Comparison of ENCODE assay signal across 24 mouse cellular contexts in genomic region chr11:49090551-49090950, GRCm38 (mm10). TPM values are rescaled to one million over a fixed set of nuclear protein-coding genes. Genes with fewer than 3 reads are reported as not detected.
DNase-seq lines count a peak whose midpoint lies in the region; ATAC-seq and TF ChIP-seq lines count a peak whose summit lies in the region.
"Had no signal": no experiment of that assay in that cellular context is flagged by ENCODE, and none has a peak within 500 bp of the region (broad histone marks: within the 10 kb centered on the region; RNA-seq: fewer than 3 reads in every experiment).

No protein-coding gene starts in this region.

- peaks cover 23% of the 10 kb centered on the region for H3K4me1 ChIP-seq in liver, adult 2 months (ENCODE audit: control insufficient read depth, insufficient read depth, low read length)
- H3K4me1 ChIP-seq in liver, embryonic 11.5 days (replicated peaks; ENCODE audit: control insufficient read depth, insufficient read depth, low read length) = peaks cover 49% of the 10 kb centered on the region
- H3K4me1 ChIP-seq in liver, embryonic 14.5 days (replicated peaks; ENCODE audit: control insufficient read depth in 2 of 2, insufficient read depth in 2 of 2, low read length in 1 of 2) = peaks cover 52 to 61% of the 10 kb centered on the region in 2 experiments

- peak overlapping the region; percentile 63 for H3K27ac ChIP-seq in liver, adult 2 months (replicated peaks; ENCODE audit: insufficient read depth, low read depth, low read length)
- H3K27ac ChIP-seq in liver, embryonic 11.5 days (ENCODE audit: low read depth, low read length) = no peak overlapping the region
- peak overlapping the region; percentile 52 for H3K27ac ChIP-seq in liver, embryonic 14.5 days
- H3K27ac ChIP-seq: embryonic facial prominence, embryonic 10.5 days; forebrain, embryonic 10.5 days; gastrocnemius, adult 2 months; heart, embryonic 13.5 days; hindbrain, embryonic 12.5 days; hindbrain, postnatal 0 days had no signal

- peak; percentile 34 for DNase-seq in liver, adult 2 months (ENCODE audit: extremely low read depth, low read depth, low spot score)
- no peak for DNase-seq in liver, embryonic 11.5 days (ENCODE audit: low spot score)
- no peak for DNase-seq in liver, embryonic 14.5 days (ENCODE audit: low read depth in 3 of 3, low spot score in 3 of 3)
- DNase-seq in naive thymus-derived CD4-positive, alpha-beta T cell, adult 2 months (ENCODE audit: low read depth) = peak; percentile 70
- DNase-seq in kidney, postnatal 10 days = no peak
- DNase-seq in layer of hippocampus, postnatal 10 days (ENCODE audit: low spot score in 2 of 2) = no peak
- DNase-seq: adrenal gland, postnatal 25 days; cerebellum, adult 18-20 months; cerebellum, adult 9-11 months; gastrocnemius, adult 2 months; gastrocnemius, postnatal 25 days; heart, postnatal 36 days had no signal

- H3K9ac ChIP-seq in liver, adult 2 months (ENCODE audit: low read depth, low read length) = no peak overlapping the region
- H3K9ac ChIP-seq in liver, embryonic 11.5 days (ENCODE audit: low read depth, low read length) = no peak overlapping the region
- no peak overlapping the region for H3K9ac ChIP-seq in liver, embryonic 14.5 days (replicated peaks)
- H3K9ac ChIP-seq: heart, embryonic 13.5 days; hindbrain, embryonic 12.5 days had no signal

- TF ChIP-seq CTCF in liver, adult 2 months (IDR thresholded peaks at IDR 0.05; ENCODE audit: low read depth, low read length) = no peak
- TF ChIP-seq CTCF in liver, embryonic 14.5 days (IDR thresholded peaks at IDR 0.05; ENCODE audit: low read depth) = no peak

- H3K9me3 ChIP-seq in liver, embryonic 11.5 days (ENCODE audit: control insufficient read depth, low read length) = no peaks in the 10 kb centered on the region
- no peaks in the 10 kb centered on the region for H3K9me3 ChIP-seq in liver, embryonic 14.5 days (ENCODE audit: control insufficient read depth, low read length)
- H3K9me3 ChIP-seq: embryonic facial prominence, embryonic 10.5 days; forebrain, embryonic 10.5 days; heart, embryonic 13.5 days; hindbrain, embryonic 12.5 days had no signal

- no peak for ATAC-seq in liver, embryonic 11.5 days (replicated peaks; ENCODE audit: low FRiP score)
- peak; percentile 13 for ATAC-seq in activated CD4-positive, CD25-positive, alpha-beta regulatory T cell, adult 4 months
- no peak for ATAC-seq in liver, embryonic 14.5 days (ENCODE audit: insufficient read depth)
- ATAC-seq: forebrain, embryonic 14.5 days; hindbrain, postnatal 0 days; Patski had no signal

- peaks cover 3% of the 10 kb centered on the region; the same call in 1 of the 2 replicates for H3K36me3 ChIP-seq in liver, adult 2 months (ENCODE audit: control insufficient read depth, insufficient read depth, low read length)
- H3K36me3 ChIP-seq in liver, embryonic 11.5 days (ENCODE audit: control insufficient read depth, insufficient read depth, low read length) = no peaks in the 10 kb centered on the region
- no peaks in the 10 kb centered on the region for H3K36me3 ChIP-seq in liver, embryonic 14.5 days (replicated peaks; ENCODE audit: control insufficient read depth, insufficient read depth, low read depth)
- H3K36me3 ChIP-seq: embryonic facial prominence, embryonic 10.5 days; forebrain, embryonic 10.5 days; heart, embryonic 13.5 days; hindbrain, embryonic 12.5 days had no signal

- H3K4me2 ChIP-seq in liver, embryonic 11.5 days = no peak overlapping the region
- H3K4me2 ChIP-seq in liver, embryonic 14.5 days (ENCODE audit: low read depth) = no peak overlapping the region
- H3K4me2 ChIP-seq: heart, embryonic 13.5 days; hindbrain, embryonic 12.5 days had no signal

- no peak overlapping the region for H3K4me3 ChIP-seq in liver, adult 2 months (ENCODE audit: insufficient read depth, low read depth, low read length)
- no peak overlapping the region for H3K4me3 ChIP-seq in liver, embryonic 11.5 days (ENCODE audit: low read depth, low read length)
- H3K4me3 ChIP-seq in liver, embryonic 14.5 days (ENCODE audit: insufficient read depth in 1 of 2, low read depth in 2 of 2, low read length in 2 of 2) = no peak overlapping the region
- H3K4me3 ChIP-seq: embryonic facial prominence, embryonic 10.5 days; erythroblast, embryonic 14.5 days; forebrain, embryonic 10.5 days; gastrocnemius, adult 2 months; heart, embryonic 13.5 days; hindbrain, embryonic 12.5 days had no signal

- 46% methylated on average over 5 of the region's 5 CpGs for WGBS in liver, adult 2 months
- 88% methylated on average over 5 of the region's 5 CpGs for WGBS in liver, embryonic 11.5 days
- WGBS in liver, embryonic 14.5 days (ENCODE audit: insufficient replicate concordance) = 77% methylated on average over 5 of the region's 5 CpGs

- H3K79me2 ChIP-seq in liver, adult 2 months (ENCODE audit: control insufficient read depth, insufficient read depth, low read length) = no peaks in the 10 kb centered on the region; the same call in 1 of the 2 replicates

- TF ChIP-seq EP300 in liver, embryonic 14.5 days (IDR thresholded peaks at IDR 0.05; ENCODE audit: low read depth) = no peak

- H3K27me3 ChIP-seq in liver, adult 2 months (ENCODE audit: control insufficient read depth, insufficient read depth, low read length) = no peaks in the 10 kb centered on the region
- H3K27me3 ChIP-seq in liver, embryonic 11.5 days (replicated peaks; ENCODE audit: control insufficient read depth, insufficient read depth, low read length) = no peaks in the 10 kb centered on the region
- no peaks in the 10 kb centered on the region for H3K27me3 ChIP-seq in liver, embryonic 14.5 days (ENCODE audit: control insufficient read depth, insufficient read depth, low read length)
- H3K27me3 ChIP-seq: heart, embryonic 13.5 days; hindbrain, embryonic 12.5 days; Patski had no signal

- TF ChIP-seq POLR2A in liver, adult 2 months (IDR thresholded peaks at IDR 0.05; ENCODE audit: extremely low read depth, insufficient read depth, low read length) = no peak

RNA-seq across cellular contexts. Expression of gene Ifi47, which starts 14.2 kb away (rescaled TPM):
- total RNA-seq in liver, adult 2 months (2014; rRNA removed) = 20.0 and 21.3 TPM in 2 replicates
- 8.2 and 12.7 TPM in 2 replicates for polyA plus RNA-seq in liver, adult 2 months (2012; rRNA removed)
- 6.0 and 8.2 TPM in 2 replicates for polyA plus RNA-seq in liver, embryonic 11.5 days (2014; fragmentation: Nextera tagmentation; extraction: Ambion mirVana)
- 100 to 1,000 TPM; 399 to 513 TPM for polyA plus RNA-seq in activated CD4-positive, CD25-positive, alpha-beta regulatory T cell, adult 4 months (2017; shearing (Covaris generic))
- polyA plus RNA-seq in liver, embryonic 14.5 days (2012; rRNA removed) = 2.4 and 3.2 TPM in 2 replicates
- polyA plus RNA-seq in liver, embryonic 14.5 days (2014; fragmentation: Nextera tagmentation; extraction: Ambion mirVana) = 6.2 and 7.6 TPM in 2 replicates
- under 1 TPM; 0.21 to 0.62 TPM for total RNA-seq in layer of hippocampus, postnatal 10 days (2021)
- polyA plus RNA-seq: erythroblast, embryonic 14.5 days had no signal

RNA-seq across cellular contexts. Expression of gene Olfr1396, which starts 24.1 kb away (rescaled TPM):
- total RNA-seq in liver, adult 2 months (2014; rRNA removed) = under 0.01 and 0.07 TPM in 2 replicates
- polyA plus RNA-seq in liver, adult 2 months (2012; rRNA removed) = 0.02 and 0.06 TPM in 2 replicates
- polyA plus RNA-seq in liver, embryonic 11.5 days (2014; fragmentation: Nextera tagmentation; extraction: Ambion mirVana) = not detected in 2 replicates
- polyA plus RNA-seq in activated CD4-positive, CD25-positive, alpha-beta regulatory T cell, adult 4 months (2017; shearing (Covaris generic)) = under 1 TPM; 0.15 to 0.37 TPM
- not detected in 2 replicates for polyA plus RNA-seq in liver, embryonic 14.5 days (2012; rRNA removed)
- not detected in 2 replicates for polyA plus RNA-seq in liver, embryonic 14.5 days (2014; fragmentation: Nextera tagmentation; extraction: Ambion mirVana)
- not detected for total RNA-seq in layer of hippocampus, postnatal 10 days (2021)
- total RNA-seq: gastrocnemius, adult 2 months; gastrocnemius, postnatal 25 days; granulocyte monocyte progenitor cell, adult 5-6 weeks; hindbrain, postnatal 0 days had no signal
- polyA plus RNA-seq: embryonic facial prominence, embryonic 10.5 days; erythroblast, embryonic 14.5 days; forebrain, embryonic 10.5 days; forebrain, embryonic 14.5 days; heart, embryonic 13.5 days; hindbrain, embryonic 12.5 days; hindbrain, postnatal 0 days; Patski had no signal

RNA-seq across cellular contexts. Expression of gene Tgtp2, which starts 26.5 kb away (rescaled TPM):
- total RNA-seq in liver, adult 2 months (2014; rRNA removed) = 5.7 and 6.9 TPM in 2 replicates
- polyA plus RNA-seq in liver, adult 2 months (2012; rRNA removed) = 1.1 and 1.3 TPM in 2 replicates
- polyA plus RNA-seq in liver, embryonic 11.5 days (2014; fragmentation: Nextera tagmentation; extraction: Ambion mirVana) = 0.23 and 0.58 TPM in 2 replicates
- polyA plus RNA-seq in activated CD4-positive, CD25-positive, alpha-beta regulatory T cell, adult 4 months (2017; shearing (Covaris generic)) = 100 to 1,000 TPM; 351 to 409 TPM
- 0.06 and 0.27 TPM in 2 replicates for polyA plus RNA-seq in liver, embryonic 14.5 days (2012; rRNA removed)
- polyA plus RNA-seq in liver, embryonic 14.5 days (2014; fragmentation: Nextera tagmentation; extraction: Ambion mirVana) = 0.35 and 0.51 TPM in 2 replicates
- under 1 TPM in 1 of 2 experiments, not detected in 1; 0.11 TPM for total RNA-seq in layer of hippocampus, postnatal 10 days (2021)
- total RNA-seq: hindbrain, postnatal 0 days had no signal
- polyA plus RNA-seq: embryonic facial prominence, embryonic 10.5 days; erythroblast, embryonic 14.5 days; forebrain, embryonic 10.5 days; hindbrain, embryonic 12.5 days had no signal

RNA-seq across cellular contexts. Expression of gene 9930111J21Rik2, which starts 39.5 kb away (rescaled TPM):
- total RNA-seq in liver, adult 2 months (2014; rRNA removed) = 2.8 and 4.0 TPM in 2 replicates
- polyA plus RNA-seq in liver, adult 2 months (2012; rRNA removed) = 0.30 and 0.44 TPM in 2 replicates
- polyA plus RNA-seq in liver, embryonic 11.5 days (2014; fragmentation: Nextera tagmentation; extraction: Ambion mirVana) = 0.30 and 0.31 TPM in 2 replicates
- polyA plus RNA-seq in activated CD4-positive, CD25-positive, alpha-beta regulatory T cell, adult 4 months (2017; shearing (Covaris generic)) = 100 to 1,000 TPM; 114 to 149 TPM
- 0.34 and 0.56 TPM in 2 replicates for polyA plus RNA-seq in liver, embryonic 14.5 days (2012; rRNA removed)
- polyA plus RNA-seq in liver, embryonic 14.5 days (2014; fragmentation: Nextera tagmentation; extraction: Ambion mirVana) = 0.51 and 0.57 TPM in 2 replicates
- 1 to 10 TPM in 1 of 2 experiments, under 1 TPM in 1; 0.71 to 1.0 TPM for total RNA-seq in layer of hippocampus, postnatal 10 days (2021)
- polyA plus RNA-seq: erythroblast, embryonic 14.5 days had no signal

RNA-seq across cellular contexts. Expression of gene Olfr1395, which starts 51.5 kb away (rescaled TPM):
- total RNA-seq in liver, adult 2 months (2014; rRNA removed) = not detected in 2 replicates
- polyA plus RNA-seq in liver, adult 2 months (2012; rRNA removed) = not detected in 2 replicates
- not detected in 2 replicates for polyA plus RNA-seq in liver, embryonic 11.5 days (2014; fragmentation: Nextera tagmentation; extraction: Ambion mirVana)
- under 1 TPM in 1 of 2 experiments, not detected in 1; 0.12 TPM for polyA plus RNA-seq in activated CD4-positive, CD25-positive, alpha-beta regulatory T cell, adult 4 months (2017; shearing (Covaris generic))
- not detected in 2 replicates for polyA plus RNA-seq in liver, embryonic 14.5 days (2012; rRNA removed)
- not detected in 2 replicates for polyA plus RNA-seq in liver, embryonic 14.5 days (2014; fragmentation: Nextera tagmentation; extraction: Ambion mirVana)
- total RNA-seq in layer of hippocampus, postnatal 10 days (2021) = not detected
- total RNA-seq: adrenal gland, adult 2 months; adrenal gland, postnatal 25 days; gastrocnemius, adult 2 months; gastrocnemius, postnatal 25 days; granulocyte monocyte progenitor cell, adult 5-6 weeks; heart, postnatal 36 days; hindbrain, postnatal 0 days had no signal
- polyA plus RNA-seq: adrenal gland, adult 2 months; embryonic facial prominence, embryonic 10.5 days; erythroblast, embryonic 14.5 days; forebrain, embryonic 10.5 days; forebrain, embryonic 14.5 days; heart, embryonic 13.5 days; heart, postnatal 0 days; hindbrain, embryonic 12.5 days; hindbrain, postnatal 0 days; Patski had no signal

Comparison
In these comparisons a context has a peak if more than half of its experiments do, and no peak if none do; other contexts are left out.
1. DNase-seq: peak in liver, adult 2 months (single experiment) and naive thymus-derived CD4-positive, alpha-beta T cell, adult 2 months (single experiment); none in liver, embryonic 11.5 days (single experiment), liver, embryonic 14.5 days (0 of 3), kidney, postnatal 10 days (single experiment) and layer of hippocampus, postnatal 10 days (0 of 2).
2. RNA of gene Ifi47, which starts 14.2 kb away (polyA plus RNA-seq): 399 to 513 TPM in activated CD4-positive, CD25-positive, alpha-beta regulatory T cell, adult 4 months; 8.2 to 12.7 TPM in liver, adult 2 months, 2.4 to 7.6 TPM in liver, embryonic 14.5 days and 6.0 to 8.2 TPM in liver, embryonic 11.5 days; every median in the first group is over 10 times any median in the second.
3. RNA of gene Tgtp2, which starts 26.5 kb away (polyA plus RNA-seq): 351 to 409 TPM in activated CD4-positive, CD25-positive, alpha-beta regulatory T cell, adult 4 months; 1.1 to 1.3 TPM in liver, adult 2 months, 0.23 to 0.58 TPM in liver, embryonic 11.5 days and 0.06 to 0.51 TPM in liver, embryonic 14.5 days; every median in the first group is over 100 times any median in the second.